Mouse (Mus musculus): ENCODE results near the gene Ren1.
A peak's percentile ranks its signal among the peaks of the same experiment; 100 is the strongest.

Gene Ren1

DNA sequence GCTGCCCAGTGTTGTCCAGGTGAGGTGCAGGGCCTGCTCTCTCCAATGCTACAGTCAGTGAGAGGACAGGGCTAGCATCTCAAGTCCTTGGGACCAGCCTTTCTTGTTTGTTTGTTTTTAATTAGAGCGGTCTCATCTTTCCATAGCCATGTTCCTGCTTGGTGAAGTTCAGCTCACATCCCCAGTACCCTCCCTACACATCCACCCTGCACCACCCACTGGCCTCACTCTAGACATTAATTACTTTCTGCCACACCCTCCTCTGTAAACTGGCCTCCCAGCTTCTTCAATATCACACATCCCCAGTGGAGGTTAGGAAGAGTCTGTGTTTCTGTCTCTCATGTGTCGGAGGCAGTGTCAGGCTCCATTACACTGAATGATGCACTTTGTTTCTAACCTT is 6.0 kb upstream of the Ren1 start:
- no peak for DNase-seq (ENCODE audit: low read depth, low spot score)

DNA sequence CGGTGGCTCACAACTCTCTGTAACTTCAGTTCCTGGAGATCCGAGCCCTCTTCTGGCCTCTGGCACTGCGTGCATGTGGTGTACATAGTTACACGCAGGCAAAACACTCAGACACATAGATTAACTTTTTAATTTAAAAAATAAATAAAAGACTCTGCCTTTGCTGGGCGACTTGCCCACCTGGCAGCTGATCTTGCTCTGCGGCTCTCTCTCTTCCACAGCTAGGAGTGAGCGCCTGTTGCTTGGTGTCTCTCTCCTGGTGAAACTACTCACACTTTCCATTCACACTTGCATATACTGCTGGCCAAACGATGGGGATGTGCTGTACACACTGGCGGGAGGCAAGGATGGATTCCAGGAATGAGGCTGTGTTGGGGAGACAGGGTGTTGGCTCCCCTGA is 3.8 kb upstream of the Ren1 start:
- no peak for DNase-seq (ENCODE audit: low read depth, low spot score)

DNA sequence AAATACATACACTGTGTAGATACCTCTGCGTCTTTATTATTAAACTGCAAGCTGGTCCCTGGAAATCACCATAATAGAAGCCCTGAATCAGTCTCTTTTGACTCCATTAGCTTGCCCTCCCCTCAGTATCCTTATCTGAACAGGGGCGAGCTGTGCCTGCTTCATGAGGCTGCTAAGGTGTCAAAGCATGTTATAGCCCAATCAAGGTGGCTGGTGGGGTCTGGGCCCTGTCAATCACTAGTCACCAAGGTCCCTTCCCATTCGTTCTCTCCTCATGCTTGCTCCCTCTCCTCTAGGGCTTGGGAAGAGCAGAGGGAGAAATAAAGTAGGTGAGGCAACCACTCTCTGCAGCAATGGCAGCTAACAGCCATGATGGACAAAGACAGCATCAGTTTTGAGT is 3.1 kb upstream of the Ren1 start:
- peak; percentile 69 for DNase-seq (ENCODE audit: low read depth, low spot score)

DNA sequence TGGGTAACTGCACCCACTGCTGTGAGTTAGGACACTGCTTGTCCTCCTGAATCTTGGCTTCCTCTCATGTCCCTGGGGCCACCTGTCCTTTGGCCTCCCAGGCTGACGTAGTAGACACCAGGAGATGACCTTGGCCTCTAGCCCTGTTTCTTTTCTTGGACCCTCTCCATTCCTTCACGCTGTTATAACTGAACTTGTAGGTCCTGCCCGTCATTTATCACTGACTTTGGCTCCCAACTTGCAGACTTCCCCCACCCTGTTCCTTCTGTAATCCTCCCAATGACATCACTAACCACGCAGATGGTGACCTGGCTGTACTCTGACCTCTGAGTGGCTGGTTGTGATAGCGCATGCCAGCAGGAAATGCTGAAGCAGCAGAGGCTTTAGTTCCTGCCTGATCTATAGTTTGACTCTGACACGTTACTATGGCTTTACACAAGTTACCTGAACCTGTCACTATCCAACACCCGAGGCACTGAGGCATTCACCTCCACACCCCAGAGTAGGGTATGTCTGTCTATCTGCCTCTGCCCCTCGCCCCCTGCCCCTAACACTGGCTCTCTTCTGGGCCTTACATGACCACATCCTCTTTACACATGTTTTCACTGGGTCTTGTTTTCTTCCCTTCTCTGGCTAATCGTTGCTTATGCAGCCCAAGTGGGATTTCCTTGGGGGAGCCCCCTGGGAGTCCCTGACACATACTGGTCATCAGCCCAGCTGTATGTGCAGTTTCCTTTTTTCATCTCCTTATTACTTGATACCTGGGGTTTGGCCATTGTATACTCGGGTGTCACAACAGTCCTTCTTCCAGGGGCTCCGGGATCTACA is 2.4 kb upstream of the Ren1 start:
- DNase-seq (ENCODE audit: low read depth, low spot score), result peak; percentile 70

DNA sequence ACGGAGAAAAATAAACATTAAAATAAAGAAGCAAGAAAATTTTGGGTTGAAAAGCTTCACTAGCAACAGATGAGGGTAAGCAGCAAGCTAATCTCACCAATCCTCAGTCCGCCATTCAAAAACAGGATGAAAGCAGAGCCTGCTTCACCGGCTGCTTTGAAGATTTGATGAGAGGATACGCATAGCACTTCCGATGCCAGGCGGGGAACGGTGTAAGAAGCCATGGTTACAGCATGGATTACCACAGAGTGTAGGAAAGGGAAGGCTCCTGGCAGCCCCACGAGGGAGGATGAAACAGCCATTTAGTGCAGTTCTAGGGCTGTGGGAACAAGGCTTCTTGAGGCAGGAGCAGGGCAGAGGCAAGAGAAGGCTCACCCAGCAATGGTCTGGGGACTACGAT is 1.5 kb downstream of the Ren1 start:
- no peak for DNase-seq (ENCODE audit: low read depth, low spot score)

DNA sequence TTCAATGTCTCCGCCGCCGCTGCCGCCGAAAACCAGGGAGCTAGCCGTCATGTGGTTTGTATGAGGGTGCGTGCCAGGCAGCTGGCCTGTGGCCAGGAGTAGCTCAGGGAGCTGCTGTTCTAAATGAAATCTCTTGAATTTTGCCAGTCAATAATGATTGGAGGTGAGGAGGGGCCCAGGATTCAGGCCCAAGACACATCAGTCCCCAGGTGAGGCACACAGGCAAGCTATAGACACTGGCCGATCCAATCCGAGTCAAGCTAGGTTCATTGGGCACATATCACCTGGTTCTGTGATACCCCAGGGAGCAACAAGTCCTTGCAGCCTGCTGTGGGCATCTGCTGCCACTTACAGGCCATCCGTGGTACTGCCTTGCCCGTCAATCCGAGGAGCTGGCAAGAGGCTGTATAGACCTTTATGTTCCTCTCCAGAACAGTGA is 3.1 kb downstream of the Ren1 start:
- peak; percentile 92 for DNase-seq (ENCODE audit: low read depth, low spot score)

DNA sequence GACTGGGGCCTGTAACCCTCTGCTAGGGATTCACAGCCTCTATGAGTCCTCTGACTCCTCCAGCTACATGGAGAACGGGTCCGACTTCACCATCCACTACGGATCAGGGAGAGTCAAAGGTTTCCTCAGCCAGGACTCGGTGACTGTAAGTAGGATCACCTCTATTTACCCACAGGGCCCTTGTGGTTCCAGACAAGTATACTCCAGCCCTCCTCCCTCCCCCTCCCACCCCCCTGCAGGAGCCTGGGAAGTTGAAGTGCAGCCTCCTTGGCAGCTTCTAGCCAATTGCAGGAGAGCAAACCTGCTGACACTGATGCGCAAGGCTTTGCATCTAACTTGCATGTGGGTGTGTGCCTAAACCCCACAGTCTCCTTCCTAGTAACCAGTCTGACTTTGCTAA is 5.2 kb downstream of the Ren1 start:
- no peak for DNase-seq (ENCODE audit: low read depth, low spot score)

DNA sequence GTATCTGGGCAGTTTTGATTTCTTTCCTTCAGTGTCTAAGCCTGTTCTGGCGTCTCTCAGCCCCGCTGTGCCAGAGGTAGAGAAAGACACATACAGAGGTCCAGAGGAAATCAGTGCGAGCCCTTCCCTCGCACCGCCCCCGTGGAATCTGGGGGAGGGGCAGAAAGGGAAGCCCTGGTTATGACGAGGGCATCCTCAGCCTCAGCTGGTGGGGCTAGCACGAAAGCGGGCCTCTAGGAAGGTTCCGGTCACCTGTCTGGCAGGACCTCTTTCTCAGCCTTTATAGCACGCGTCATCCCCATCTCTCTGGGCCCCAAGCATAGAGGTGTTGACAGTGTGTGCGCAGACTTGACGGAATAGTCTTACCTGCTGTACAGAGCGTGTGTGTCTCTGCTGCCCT is 5.6 kb downstream of the Ren1 start:
- DNase-seq (ENCODE audit: low read depth, low spot score), result no peak

DNA sequence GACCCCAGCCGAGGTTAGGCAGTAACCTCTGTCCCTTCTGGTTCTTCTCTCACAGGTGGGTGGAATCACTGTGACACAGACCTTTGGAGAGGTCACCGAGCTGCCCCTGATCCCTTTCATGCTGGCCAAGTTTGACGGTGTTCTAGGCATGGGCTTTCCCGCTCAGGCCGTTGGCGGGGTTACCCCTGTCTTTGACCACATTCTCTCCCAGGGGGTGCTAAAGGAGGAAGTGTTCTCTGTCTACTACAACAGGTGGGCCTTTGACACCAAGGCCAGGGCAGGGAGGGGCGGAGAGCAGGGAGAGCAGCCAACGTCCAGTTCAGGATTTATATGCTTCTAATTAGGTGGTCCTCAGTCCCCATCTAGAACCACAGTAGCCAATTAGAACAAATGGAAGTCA is 6.0 kb downstream of the Ren1 start:
- no peak for DNase-seq (ENCODE audit: low read depth, low spot score)

DNA sequence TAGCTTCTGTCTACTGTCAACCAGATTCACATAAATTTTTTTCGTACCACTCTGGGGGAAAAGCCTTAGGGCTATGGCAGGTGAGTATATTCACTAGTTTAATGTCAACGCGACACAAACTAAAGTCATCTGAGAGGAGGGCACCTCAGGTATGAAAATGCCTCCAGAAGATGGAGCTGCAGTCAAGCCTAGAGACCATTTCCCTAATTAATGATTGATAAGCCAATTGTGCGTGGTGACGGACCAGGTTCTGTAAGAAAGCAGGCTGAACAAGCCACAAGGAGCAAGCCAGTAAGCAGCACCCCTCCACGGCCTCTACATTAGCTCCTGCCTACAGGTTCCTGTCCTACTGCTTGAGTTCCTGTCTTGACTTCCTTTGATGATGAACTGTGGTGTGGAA is 10.7 kb downstream of the Ren1 start:
- DNase-seq (ENCODE audit: low read depth, low spot score), result no peak

DNA sequence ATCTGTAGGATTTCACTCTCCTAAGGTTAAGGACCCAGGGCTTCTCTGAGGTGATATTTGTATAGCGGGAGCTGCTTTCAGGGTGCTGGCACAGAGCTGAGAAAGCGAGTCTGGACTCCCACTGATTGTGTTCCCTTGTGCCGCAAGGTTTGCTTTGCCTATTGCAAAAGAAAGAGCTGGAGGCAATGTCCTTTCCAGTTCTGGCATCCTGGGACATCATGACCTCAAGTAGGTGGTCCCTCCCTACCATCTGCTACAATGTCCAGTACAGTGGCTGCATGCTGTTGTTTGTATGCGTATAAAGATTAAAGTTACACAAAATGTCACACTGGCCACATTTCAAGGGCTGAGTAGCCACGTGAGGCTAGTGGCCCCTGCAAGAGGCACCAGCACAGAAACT is 11.8 kb downstream of the Ren1 start:
- no peak for DNase-seq (ENCODE audit: low read depth, low spot score)

DNA sequence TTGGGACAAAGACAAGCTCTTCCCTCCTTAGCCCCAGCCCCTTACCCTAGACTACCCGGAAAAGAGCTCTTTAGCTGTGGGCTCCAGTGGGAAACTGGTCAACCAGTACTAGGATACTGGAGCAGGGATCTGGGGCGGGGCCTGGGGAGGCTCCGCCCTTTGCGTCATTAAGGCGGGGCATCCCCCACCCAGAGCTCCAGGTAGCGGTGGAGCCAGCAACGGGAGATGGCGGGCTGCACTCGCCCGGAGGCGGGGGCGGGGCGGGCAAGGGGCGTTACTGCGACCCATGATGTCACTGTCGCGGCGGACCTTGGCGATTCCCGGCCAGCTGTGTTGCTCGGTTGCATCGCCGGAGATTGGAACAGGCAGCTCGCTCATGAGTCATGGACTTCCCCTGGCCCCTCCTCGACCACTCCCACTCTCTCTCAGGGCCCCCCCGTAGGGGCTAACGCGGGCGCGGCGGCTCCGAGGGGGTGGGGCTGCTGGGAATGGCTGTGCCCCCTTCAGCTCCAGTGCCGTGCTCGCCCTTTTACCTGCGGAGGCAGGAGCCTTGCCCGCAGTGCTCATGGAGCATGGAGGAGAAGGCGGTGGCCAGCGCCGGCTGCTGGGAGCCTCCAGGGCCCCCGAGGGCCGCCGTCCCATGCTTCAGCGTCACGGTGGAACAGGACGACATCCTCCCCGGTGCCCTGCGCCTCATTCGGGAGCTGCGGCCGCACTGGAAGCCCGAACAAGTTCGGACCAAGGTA is 13.1 kb downstream of the Ren1 start, which contains the start of gene Etnk2:
Etnk2 (plus strand) TSS at position 297 of the 746 bp plus-strand sequence.
- peak; percentile 98 for DNase-seq (ENCODE audit: low read depth, low spot score)

DNA sequence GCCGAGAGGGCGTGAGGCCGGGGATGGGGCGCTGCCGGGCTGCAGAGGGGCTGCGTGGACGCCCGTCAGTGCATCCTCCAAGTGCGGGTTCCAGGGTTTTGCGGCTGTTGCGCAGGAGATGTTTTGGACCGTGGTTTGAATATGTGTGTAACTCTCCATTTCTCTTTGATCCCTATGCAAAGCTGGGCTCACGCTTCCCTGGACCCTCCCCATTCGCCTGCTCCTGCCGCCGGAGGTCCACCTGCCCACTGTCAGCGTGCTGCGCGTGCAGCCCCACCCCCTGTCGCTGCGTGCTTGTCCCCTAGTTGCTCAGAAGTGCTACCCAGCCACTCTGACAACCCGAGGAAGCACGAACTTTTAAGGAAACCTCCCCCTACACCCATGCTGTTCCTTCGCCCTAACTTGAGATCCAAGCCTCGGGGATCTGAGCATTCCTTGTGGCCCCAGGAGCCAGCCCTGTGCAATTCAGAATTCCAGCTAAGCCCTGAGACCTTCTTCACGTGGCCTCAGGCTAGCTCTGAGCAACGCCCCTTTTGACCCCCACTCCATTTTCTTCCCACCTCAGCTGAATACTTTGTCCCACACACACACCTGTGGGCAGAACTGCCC is 13.8 kb downstream of the Ren1 start:
- DNase-seq (ENCODE audit: low read depth, low spot score), result peak; percentile 69

DNA sequence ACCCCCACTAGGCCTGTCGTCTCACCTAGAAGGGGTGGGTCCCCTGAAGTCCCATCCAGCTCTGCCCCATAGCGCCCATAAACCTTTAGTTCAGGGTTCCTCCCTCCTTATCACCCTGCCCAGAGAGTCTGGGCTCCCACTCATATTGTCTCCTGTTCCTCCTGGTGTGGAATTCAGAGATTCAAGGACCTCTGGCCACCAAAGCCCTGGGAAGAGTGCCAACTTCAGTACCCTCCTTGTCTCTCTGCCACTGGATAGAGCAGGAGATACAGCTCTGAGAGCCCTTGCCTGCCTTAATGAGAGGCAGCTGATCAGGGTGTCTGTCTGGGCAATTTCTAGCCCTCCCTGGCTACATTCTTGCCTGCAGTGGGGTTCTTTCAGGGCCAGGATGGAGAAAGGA is 14.6 kb downstream of the Ren1 start:
- DNase-seq (ENCODE audit: low read depth, low spot score), result no peak

DNA sequence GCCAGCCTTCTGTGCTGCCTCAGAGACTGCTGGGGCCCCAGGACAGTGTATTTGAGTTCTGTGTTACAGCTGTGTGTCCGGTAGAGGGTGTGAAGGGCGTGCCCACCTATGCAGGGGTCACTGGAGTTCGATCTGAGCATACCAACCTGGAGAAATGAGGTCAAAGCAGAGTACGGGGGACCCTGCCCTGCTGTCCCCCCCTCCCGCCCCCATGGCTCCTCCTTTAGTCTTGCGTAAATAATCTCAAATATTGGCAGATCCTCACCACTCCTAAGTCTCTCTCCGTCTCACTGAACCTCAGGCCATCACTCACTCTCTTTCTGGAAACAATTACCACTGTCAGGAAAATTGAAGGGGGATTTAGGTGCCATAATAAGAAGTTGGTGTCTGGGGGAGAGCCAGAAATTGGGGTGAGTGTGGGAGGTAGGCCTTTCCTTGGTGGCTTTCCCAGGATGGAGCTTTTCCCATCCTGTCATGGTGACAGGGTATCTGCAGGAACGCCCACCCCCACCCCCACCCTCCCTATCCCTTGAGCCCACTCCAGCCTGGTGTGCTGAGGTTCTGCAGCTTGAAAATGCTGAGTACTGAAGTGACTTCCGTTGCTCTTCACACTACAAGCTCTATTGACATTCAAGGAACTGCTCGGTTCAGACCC is 16.8 kb downstream of the Ren1 start:
- no peak for DNase-seq (ENCODE audit: low read depth, low spot score)

DNA sequence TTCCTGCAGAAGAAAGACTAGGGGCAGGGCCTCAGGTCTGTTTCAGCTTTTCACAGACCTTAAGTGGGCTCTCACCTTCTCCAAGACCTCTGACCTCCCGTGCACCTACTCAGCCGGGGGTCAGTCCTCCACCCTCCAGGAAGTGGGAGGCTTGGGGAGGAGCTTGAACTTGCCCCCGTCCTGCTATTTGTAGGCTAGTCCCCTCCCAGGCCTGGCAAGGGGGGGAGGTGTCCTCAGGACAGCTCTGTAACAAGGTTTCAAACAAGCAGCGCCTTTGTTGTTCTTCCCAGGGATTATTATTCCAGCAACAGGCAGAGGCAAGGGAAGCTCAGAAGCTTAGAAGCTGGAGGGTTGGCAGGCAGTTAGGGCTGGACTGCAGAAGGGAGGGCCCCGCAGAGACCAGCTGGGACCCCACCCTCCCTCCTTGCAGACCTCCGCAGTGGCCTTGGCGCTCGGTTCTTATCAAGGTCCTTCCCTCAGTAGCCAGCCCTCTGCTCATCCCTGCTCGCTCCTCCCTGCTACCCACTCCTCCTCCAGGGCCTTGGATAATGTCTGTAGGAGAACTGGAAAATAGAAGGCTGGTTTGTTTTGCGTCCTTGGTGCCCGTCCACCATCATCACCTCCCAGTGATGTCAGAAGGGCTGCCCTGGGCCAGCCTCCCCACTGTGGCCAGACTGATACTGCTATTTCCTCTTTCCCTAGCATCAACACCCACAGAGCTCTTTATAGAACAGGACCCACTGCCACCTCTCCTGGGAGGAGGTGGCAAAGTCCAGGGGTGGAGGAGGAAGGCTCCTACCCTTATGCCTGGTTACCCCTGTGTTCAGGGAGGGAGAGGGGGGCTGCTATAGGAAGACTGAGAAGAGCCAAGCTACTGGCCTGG is 17.5 kb downstream of the Ren1 start:
- DNase-seq (ENCODE audit: low read depth, low spot score), result peak; percentile 98

DNA sequence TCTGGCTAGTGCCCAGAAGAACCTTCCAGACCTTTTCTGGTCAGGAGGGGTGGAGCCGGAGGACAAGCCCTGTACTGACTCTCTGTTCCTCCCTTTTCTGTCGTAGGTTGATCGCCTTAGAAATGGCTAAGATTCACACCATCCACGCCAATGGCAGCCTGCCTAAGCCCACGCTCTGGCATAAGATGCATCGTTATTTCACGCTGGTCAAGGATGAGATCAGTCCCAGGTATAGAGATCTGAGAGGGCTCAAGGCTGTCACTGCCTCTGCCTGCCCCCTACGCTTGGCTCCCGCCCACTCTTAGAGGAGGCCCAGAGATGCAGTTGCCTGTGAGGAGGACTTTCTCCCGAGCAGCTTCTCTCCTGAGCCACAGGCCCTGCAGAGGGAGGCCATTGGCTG is 18.3 kb downstream of the Ren1 start:
- DNase-seq (ENCODE audit: low read depth, low spot score), result no peak

DNA sequence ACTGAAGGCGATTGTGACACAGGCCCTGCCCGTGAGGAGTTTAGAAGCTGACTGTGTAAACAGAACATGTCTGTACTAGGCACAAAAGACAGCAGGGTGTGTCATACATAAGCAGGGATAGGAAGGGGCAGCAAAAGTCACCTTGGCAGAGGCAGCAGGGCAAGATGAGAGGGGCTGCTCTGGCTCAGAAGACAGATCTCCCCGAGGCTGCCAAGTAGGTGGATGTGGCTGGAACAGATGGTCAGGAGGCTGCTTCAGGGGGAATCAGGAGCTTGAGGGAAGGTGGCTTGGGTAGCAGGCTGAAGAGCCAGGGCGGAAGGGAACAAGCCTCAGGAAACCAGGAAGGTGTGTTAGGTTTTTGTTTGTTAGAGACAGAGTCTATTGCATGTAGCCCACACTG is 20.0 kb downstream of the Ren1 start:
- DNase-seq (ENCODE audit: low read depth, low spot score), result no peak

DNA sequence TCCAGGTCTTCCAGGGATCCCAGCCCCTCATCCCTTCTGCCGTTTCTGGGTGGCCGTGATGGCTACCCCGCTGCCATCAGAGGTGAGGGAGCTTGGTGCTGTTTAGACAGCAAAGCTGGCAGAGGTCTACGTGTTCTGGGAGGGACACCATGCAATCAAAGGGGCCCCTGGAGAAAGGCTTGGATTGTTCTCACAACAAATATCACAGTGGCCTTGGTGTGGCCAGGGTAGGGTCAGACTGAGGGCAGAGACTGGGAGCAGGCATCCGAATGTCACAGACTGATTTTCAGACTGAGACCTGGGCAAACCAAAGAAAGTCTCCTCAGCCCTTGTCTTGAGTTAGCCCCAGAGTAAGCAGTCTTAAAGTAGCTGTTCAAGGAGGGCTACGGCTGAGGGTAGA is 21.1 kb downstream of the Ren1 start:
- DNase-seq (ENCODE audit: low read depth, low spot score), result no peak

DNA sequence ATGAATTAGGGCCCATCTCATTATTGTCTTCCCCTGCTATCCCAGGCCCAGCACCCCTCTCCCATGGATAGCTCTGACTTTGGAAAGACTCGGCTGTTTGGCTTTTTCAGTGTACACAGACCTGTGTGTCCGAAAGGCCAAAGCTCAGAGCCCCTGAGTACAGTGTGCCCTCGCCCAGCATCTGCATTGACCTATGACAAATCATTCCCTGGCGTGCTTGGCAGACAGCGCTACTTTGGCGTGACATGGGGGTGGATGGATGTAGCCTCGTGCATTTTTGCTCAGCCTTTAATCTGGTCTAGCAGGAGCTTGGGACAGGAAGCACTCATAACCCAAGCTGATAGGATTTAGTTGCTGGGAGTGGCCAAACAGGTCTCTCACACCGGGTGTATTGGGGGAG is 21.8 kb downstream of the Ren1 start:
- no peak for DNase-seq (ENCODE audit: low read depth, low spot score)

DNA sequence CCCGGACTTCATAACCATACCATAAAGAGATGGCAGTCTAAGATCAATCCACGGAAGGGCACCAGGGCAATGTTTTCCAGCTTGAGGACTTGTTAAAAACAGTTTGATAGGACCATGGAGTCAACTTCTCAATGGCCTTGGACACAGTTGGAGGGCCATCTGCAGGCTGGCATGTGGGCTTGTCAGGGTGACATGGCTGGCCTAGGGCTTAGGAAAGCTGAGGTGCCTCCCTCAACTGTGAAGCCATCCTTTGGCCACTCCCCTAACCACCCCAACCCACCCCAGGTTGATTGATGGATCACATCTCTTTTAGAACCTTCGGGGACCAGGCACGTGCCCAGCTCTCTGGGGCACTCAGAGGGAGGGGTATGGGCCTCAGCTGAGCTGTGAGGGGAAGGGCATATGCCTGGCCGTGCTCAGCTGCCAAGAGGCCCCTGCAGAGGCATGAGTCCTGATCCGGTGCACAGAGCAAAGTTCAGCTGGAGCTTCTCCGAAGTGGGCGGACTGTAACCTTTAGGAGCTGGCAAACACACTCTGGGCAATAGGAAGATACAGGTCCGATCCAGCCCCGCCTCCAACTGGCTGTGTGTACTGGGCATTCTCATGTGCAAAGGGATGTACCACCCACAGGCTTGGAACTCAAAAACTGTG is 25.5 kb downstream of the Ren1 start:
- DNase-seq (ENCODE audit: low read depth, low spot score), result no peak
